Comparison of ENCODE assay signal across 12 mouse cellular contexts in the genomic region with DNA sequence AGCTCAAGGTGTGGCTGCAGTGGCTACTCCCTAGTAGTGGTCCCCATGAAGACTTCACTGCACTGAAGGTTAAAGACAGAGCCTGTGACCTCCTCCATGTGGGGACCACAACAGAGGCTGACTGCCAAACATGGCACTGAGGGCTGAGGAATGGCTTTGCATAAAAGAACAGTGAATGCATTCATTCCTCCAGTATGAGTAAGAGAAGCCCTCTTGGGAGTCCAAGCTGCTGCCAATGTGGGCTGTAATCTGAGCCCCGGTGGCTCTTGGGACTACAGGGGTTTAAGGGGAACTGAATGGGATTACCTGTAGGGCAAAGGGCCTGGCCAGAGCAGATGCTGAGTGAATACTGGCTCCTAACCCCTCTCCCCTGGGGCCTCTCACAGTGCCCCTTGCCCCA.
DNase-seq lines count a peak whose midpoint lies in the region; ATAC-seq and TF ChIP-seq lines count a peak whose summit lies in the region.
"Had no signal": no experiment of that assay in that cellular context is flagged by ENCODE, and none has a peak within 500 bp of the region (broad histone marks: within the 10 kb centered on the region; RNA-seq: fewer than 3 reads in every experiment).

No protein-coding gene starts in this region.

- H3K4me2 ChIP-seq in hindbrain, postnatal 0 days (ENCODE audit: low read depth, low read length): no peak overlapping the region
- H3K4me2 ChIP-seq: embryonic facial prominence, embryonic 13.5 days had no signal

- no peaks in the 10 kb centered on the region for H3K27me3 ChIP-seq in hindbrain, postnatal 0 days (ENCODE audit: insufficient read depth, low read length)

- peaks cover 7% of the 10 kb centered on the region; the same call in 1 of the 2 replicates for H3K4me1 ChIP-seq in hindbrain, postnatal 0 days (ENCODE audit: insufficient read depth, low read length)

- no peak overlapping the region for H3K27ac ChIP-seq in hindbrain, postnatal 0 days
- H3K27ac ChIP-seq in layer of hippocampus, adult 2 months: no peak overlapping the region
- H3K27ac ChIP-seq: embryonic facial prominence, embryonic 13.5 days had no signal

- ATAC-seq in hindbrain, postnatal 0 days: peak; percentile 63; the same call in 1 of the 2 replicates
- ATAC-seq in granulocyte monocyte progenitor cell, adult 5-6 weeks (replicated peaks; ENCODE audit: poor library complexity, severe bottlenecking): no peak
- ATAC-seq: lung, postnatal 0 days had no signal

- intact Hi-C loops in left cerebral cortex, postnatal 4 days (cut with DNase I): no loop called here

- no peak overlapping the region for H3K9ac ChIP-seq in hindbrain, postnatal 0 days (replicated peaks; ENCODE audit: low read length)
- H3K9ac ChIP-seq: embryonic facial prominence, embryonic 13.5 days had no signal

- 13% methylated on average over 1 of the region's 1 CpGs for WGBS in hindbrain, postnatal 0 days

- no peaks in the 10 kb centered on the region for H3K36me3 ChIP-seq in hindbrain, postnatal 0 days (ENCODE audit: insufficient read depth, low read length)
- H3K36me3 ChIP-seq: embryonic facial prominence, embryonic 13.5 days had no signal

- peak; percentile 13 for DNase-seq in adrenal gland, postnatal 25 days
- DNase-seq in adrenal gland, adult 8-10 months: no peak
- DNase-seq in left cerebral cortex, postnatal 4 days: peak; percentile 12
- no peak for DNase-seq in left cerebral cortex, adult 8-10 months (ENCODE audit: low spot score in 2 of 2)
- DNase-seq in brain, embryonic 14.5 days (ENCODE audit: low read depth): peak; percentile 76
- DNase-seq in hindbrain, postnatal 0 days (ENCODE audit: low spot score): peak; percentile 46
- no peak for DNase-seq in layer of hippocampus, adult 2 months (ENCODE audit: low spot score in 2 of 2)
- DNase-seq: gastrocnemius, postnatal 36 days; kidney, postnatal 25 days had no signal

- H3K9me3 ChIP-seq in hindbrain, postnatal 0 days (ENCODE audit: low read length): no peaks in the 10 kb centered on the region
- H3K9me3 ChIP-seq: embryonic facial prominence, embryonic 13.5 days had no signal

- TF ChIP-seq POLR2A in brain, embryonic 14.5 days (IDR thresholded peaks at IDR 0.05; ENCODE audit: borderline replicate concordance, extremely low read depth, insufficient read depth, insufficient read length, poor library complexity, severe bottlenecking): no peak

- no peak overlapping the region for H3K4me3 ChIP-seq in hindbrain, postnatal 0 days (ENCODE audit: low read length)
- H3K4me3 ChIP-seq in layer of hippocampus, adult 2 months: no peak overlapping the region
- H3K4me3 ChIP-seq: embryonic facial prominence, embryonic 13.5 days had no signal

- no peak for TF ChIP-seq CTCF in brain, embryonic 14.5 days (IDR thresholded peaks at IDR 0.05; ENCODE audit: borderline replicate concordance, extremely low read depth, insufficient read depth, insufficient read length)
- TF ChIP-seq CTCF in hindbrain, postnatal 0 days (IDR thresholded peaks at IDR 0.05; ENCODE audit: low read depth): no peak
- no peak for TF ChIP-seq CTCF in layer of hippocampus, adult 2 months (conservative IDR thresholded peaks at IDR 0.05)

Comparison
In these comparisons a context has a peak if more than half of its experiments do, and no peak if none do; other contexts are left out.
1. DNase-seq: peak in adrenal gland, postnatal 25 days (single experiment), left cerebral cortex, postnatal 4 days (single experiment), brain, embryonic 14.5 days (single experiment) and hindbrain, postnatal 0 days (single experiment); none in adrenal gland, adult 8-10 months (single experiment), left cerebral cortex, adult 8-10 months (0 of 2) and layer of hippocampus, adult 2 months (0 of 2).